Mouse (Mus musculus) urinary bladder, postnatal 36 days (tissue): ENCODE results near the gene Bloc1s1.

ENCODE experiments used
- DNase-seq, 2 experiments: peaks; one replicate each; pipeline ENCODE4 v3.0.0; 2022; ENCODE audit warnings: low spot score in 2 of 2, mixed read lengths in 1 of 2

Bloc1s1 gene

GRCm38 (mm10) chr10:128923935-128924334 lies at the start of gene Bloc1s1:
Gene Bloc1s1 (minus strand): TSS chr10:128924035.
- no peak for DNase-seq

GRCm38 (mm10) chr10:128972841-128973240 lies 49.0 kb upstream of the Bloc1s1 start:
- no peak for DNase-seq

- DNase-seq, result no peak
These were observed 47.0 kb upstream of the Bloc1s1 start for GRCm38 (mm10) chr10:128970740-128971250.

GRCm38 (mm10) chr10:128968341-128968749 lies 44.5 kb upstream of the Bloc1s1 start:
- DNase-seq, result no peak

- DNase-seq, result no peak
These were observed 42.0 kb upstream of the Bloc1s1 start for GRCm38 (mm10) chr10:128965871-128966270.

GRCm38 (mm10) chr10:128964961-128965360 lies 41.1 kb upstream of the Bloc1s1 start:
- DNase-seq, result no peak

- no peak for DNase-seq
These were observed 37.1 kb upstream of the Bloc1s1 start, which contains the start of gene Mettl7b for GRCm38 (mm10) chr10:128960590-128961584. Gene Mettl7b (minus strand): TSS chr10:128960988.

GRCm38 (mm10) chr10:128960142-128960541 lies 36.3 kb upstream of the Bloc1s1 start:
- no peak for DNase-seq

GRCm38 (mm10) chr10:128958340-128958739 lies 34.5 kb upstream of the Bloc1s1 start:
- DNase-seq, result no peak

- DNase-seq, result no peak
These were observed 26.5 kb upstream of the Bloc1s1 start for GRCm38 (mm10) chr10:128950208-128950887.

- no peak for DNase-seq
These were observed 23.7 kb upstream of the Bloc1s1 start for GRCm38 (mm10) chr10:128947496-128947895.

GRCm38 (mm10) chr10:128945675-128946074 lies 21.8 kb upstream of the Bloc1s1 start:
- no peak for DNase-seq

GRCm38 (mm10) chr10:128940475-128941061 lies 16.7 kb upstream of the Bloc1s1 start:
- no peak for DNase-seq

GRCm38 (mm10) chr10:128938974-128939373 lies 15.1 kb upstream of the Bloc1s1 start:
- DNase-seq, result no peak

GRCm38 (mm10) chr10:128938457-128938856 lies 14.6 kb upstream of the Bloc1s1 start:
- DNase-seq, result peak in 1 of 2 experiments; percentile 76

- no peak for DNase-seq
These were observed 14.0 kb upstream of the Bloc1s1 start for GRCm38 (mm10) chr10:128937756-128938390.

GRCm38 (mm10) chr10:128935826-128936440 lies 12.1 kb upstream of the Bloc1s1 start:
- no peak for DNase-seq

GRCm38 (mm10) chr10:128934997-128935787 lies 11.4 kb upstream of the Bloc1s1 start:
- no peak for DNase-seq

GRCm38 (mm10) chr10:128933976-128934721 lies 10.3 kb upstream of the Bloc1s1 start:
- DNase-seq, result no peak
